Mouse (Mus musculus) Patski (cell line): ENCODE data around the gene Hoxa3. TPM values are rescaled to one million over a fixed set of nuclear protein-coding genes. Genes with fewer than 3 reads are reported as not detected.

Experiments
- ATAC-seq: fragments of 100-300 bp; one replicate; pipeline ENCODE4 v1.8.0; 2021
- CTCF ChIA-PET: fragments of 350-600 bp; sonication (Branson Sonifier 250); formaldehyde crosslinking; loops from one replicate; lab custom pipeline; 2022; ENCODE audit warnings: inconsistent platforms; lab: Charles Lee
- POLR2A ChIA-PET: fragments of 350-600 bp; sonication (Branson Sonifier 250); formaldehyde crosslinking; loops from one replicate; lab custom pipeline; 2022; ENCODE audit warnings: antibody characterized with exemption, inconsistent platforms; lab: Charles Lee
- DNase-seq: peaks from one replicate; pipeline ENCODE4 v3.0.0-alpha.2; 2011; ENCODE audit warnings: low read depth, low spot score
- H3K27me3 ChIP-seq: fragments of 371-371 bp; one replicate; pipeline ENCODE4 v1.5.1; 2021
- CTCF ChIP-seq: fragments of 100-300 bp; IDR thresholded peaks from one replicate; pipeline ENCODE4 v1.5.1; 2021
- in situ Hi-C: fragments of 300-500 bp; cut with MboI; formaldehyde crosslinking; loops from 3 replicates; pipeline ENCODE4 v1.11.1; 2018; ENCODE audit warnings: low pct_unique_long_range_greater_than_20kb, mixed read lengths
- polyA plus RNA-seq: library from polyadenylated mRNA; unstranded; gene quantifications from one replicate; pipeline ENCODE4 v1.2.3, GENCODE M21; 2021

The Hoxa3 gene
- polyA plus RNA-seq, 1 experiment from 2014 or later, result 12.3 TPM

- no peak for TF ChIP-seq CTCF
- CTCF ChIA-PET, result no interaction called here
- in situ Hi-C loops, result no loop called here
- ATAC-seq (no peak), DNase-seq (no peak)
- no peaks in the 10 kb centered on the region for H3K27me3 ChIP-seq
- POLR2A ChIA-PET, result no interaction called here
Measured at GRCm38 (mm10) chr6:52166431-52167077, 46.6 kb downstream of the Hoxa3 start.

GRCm38 (mm10) chr6:52165441-52166370 lies 47.4 kb downstream of the Hoxa3 start:
- ChIA-PET POLR2A (no interaction called here), CTCF (no interaction called here)
- TF ChIP-seq CTCF, result no peak
- in situ Hi-C loops, result no loop called here
- no peaks in the 10 kb centered on the region for H3K27me3 ChIP-seq
- DNase-seq (no peak), ATAC-seq (no peak)

DNA sequence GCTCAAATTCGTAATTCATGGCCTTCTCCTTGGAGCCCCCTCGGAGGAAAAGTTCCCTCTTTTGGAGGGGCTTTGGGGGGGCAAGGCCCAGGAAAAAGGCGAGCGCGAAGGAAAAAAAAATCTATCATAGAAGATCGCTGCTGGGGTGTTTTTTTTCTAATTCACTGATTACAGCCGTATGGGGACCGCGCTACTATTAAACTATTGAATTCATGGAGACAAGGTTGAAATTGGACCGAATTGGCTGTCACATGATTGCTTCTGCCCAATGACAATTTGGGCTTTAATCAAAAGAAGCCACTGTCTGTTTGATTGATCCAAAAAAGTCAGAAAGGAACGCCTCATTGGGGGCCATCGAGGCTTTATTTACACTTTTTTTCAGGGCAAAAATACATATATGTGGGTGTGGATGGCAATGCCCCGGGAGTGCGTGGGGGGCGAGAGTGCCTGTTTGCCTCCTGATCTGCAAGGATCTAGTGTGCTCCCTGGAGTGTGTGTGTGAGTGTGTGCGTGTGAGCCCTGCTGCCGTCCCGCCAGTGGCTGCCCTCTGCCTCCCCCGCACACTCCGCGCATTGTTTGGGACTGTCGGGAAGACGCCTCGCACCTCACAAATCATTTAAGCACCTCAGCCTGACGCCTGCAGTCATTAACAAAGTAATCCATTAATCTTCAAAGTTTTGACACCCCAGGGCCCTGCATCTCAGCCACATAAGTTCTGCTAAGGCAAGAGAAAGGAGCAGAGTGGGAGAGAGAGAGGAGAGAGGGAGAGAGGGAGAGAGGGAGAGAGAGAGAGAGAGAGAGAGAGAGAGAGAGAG lies 48.3 kb downstream of the Hoxa3 start, which contains the start of gene Hoxa2:
Gene Hoxa2, minus strand, starts transcription at position 206 of the 815 bp plus-strand sequence.
- no peak for ATAC-seq
- POLR2A ChIA-PET, result no interaction called here
- in situ Hi-C loops, result no loop called here

GRCm38 (mm10) chr6:52164051-52164625 lies 49.0 kb downstream of the Hoxa3 start:
- no peak for DNase-seq
- ChIA-PET POLR2A (no interaction called here), CTCF (no interaction called here)
- TF ChIP-seq CTCF, result no peak
- in situ Hi-C loops, result no loop called here
- H3K27me3 ChIP-seq, result no peaks in the 10 kb centered on the region
- no peak for ATAC-seq

More for the DNA sequence above, 48.3 kb downstream of the Hoxa3 start, which contains the start of gene Hoxa2:
- TF ChIP-seq CTCF, result no peak
- CTCF ChIA-PET, result no interaction called here
- no peaks in the 10 kb centered on the region for H3K27me3 ChIP-seq
- DNase-seq, result no peak

GRCm38 (mm10) chr6:52163366-52164031 lies 49.6 kb downstream of the Hoxa3 start:
- no peaks in the 10 kb centered on the region for H3K27me3 ChIP-seq
- no peak for TF ChIP-seq CTCF
- CTCF ChIA-PET, result interaction anchor here (1.1 to 1.2 kb wide), 2 partner anchors 9 to 41 kb away, joined by 4 read pairs; partner anchors contain the start of gene Hoxa5
- in situ Hi-C loops, result no loop called here
- DNase-seq, result no peak
- POLR2A ChIA-PET, result interaction anchor here (1.3 kb wide), 2 partner anchors 19 to 21 kb away, joined by 3 read pairs; no protein-coding TSS in a partner anchor
- ATAC-seq, result no peak

DNA sequence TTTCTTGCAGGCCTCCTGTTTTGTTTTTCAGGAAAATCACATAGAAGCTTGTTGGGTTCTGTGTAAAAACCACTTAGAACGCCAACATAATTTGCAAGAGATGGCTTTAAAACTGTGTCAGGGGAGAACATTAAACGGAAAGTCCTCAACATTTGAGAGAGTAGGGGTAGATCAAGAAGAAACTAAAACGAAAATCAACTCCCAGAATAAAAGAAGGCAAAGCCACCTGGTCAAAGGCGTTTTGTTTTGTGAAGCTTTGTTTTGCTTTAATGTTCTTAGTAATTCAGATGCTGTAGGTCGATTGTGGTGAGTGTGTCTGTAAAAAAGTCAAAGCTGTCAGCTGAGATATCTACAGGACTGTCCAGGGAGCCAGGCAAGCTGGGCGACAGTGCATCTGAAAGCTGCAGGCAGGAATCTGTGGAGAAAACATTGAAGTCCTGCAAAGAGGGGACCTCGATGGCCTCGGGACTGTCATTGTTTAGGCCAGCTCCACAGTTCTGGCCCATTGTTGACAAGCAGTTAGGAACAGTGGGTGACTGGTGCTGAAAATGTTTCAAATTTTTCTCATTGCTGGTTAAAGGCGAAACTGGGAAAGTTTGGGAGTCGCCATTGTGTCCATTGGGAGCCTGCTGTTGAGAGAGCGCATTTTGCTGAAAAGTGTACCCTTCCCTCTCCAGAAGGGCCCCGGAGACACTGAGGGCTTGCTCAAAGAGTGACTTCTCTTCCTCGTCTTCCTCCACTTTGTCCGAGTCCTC lies 50.3 kb downstream of the Hoxa3 start:
- ChIA-PET CTCF (interaction anchor here (1.0 to 1.6 kb wide), 4 partner anchors 8 to 41 kb away, joined by 3 to 4 read pairs (median 4); partner anchors contain the start of gene Hoxa5), POLR2A (interaction anchor here (0.5 to 2.3 kb wide), 6 partner anchors 9 to 662 kb away, joined by 3 to 16 read pairs (median 4); no protein-coding TSS in a partner anchor)
- in situ Hi-C loops, result no loop called here
- DNase-seq (no peak), ATAC-seq (no peak)
- TF ChIP-seq CTCF, result no peak
- no peaks in the 10 kb centered on the region for H3K27me3 ChIP-seq

- ATAC-seq, result no peak
- DNase-seq, result no peak
- no peaks in the 10 kb centered on the region for H3K27me3 ChIP-seq
- in situ Hi-C loops, result no loop called here
- ChIA-PET CTCF (interaction anchor here (1.0 to 1.7 kb wide), 4 partner anchors 9 to 21 kb away, joined by 3 to 6 read pairs (median 4); no protein-coding TSS in a partner anchor), POLR2A (interaction anchor here (0.6 to 2.3 kb wide), 9 partner anchors 10 to 663 kb away, joined by 3 to 16 read pairs (median 3); no protein-coding TSS in a partner anchor)
- TF ChIP-seq CTCF, result no peak
Measured at GRCm38 (mm10) chr6:52162093-52162380, 51.1 kb downstream of the Hoxa3 start.

DNA sequence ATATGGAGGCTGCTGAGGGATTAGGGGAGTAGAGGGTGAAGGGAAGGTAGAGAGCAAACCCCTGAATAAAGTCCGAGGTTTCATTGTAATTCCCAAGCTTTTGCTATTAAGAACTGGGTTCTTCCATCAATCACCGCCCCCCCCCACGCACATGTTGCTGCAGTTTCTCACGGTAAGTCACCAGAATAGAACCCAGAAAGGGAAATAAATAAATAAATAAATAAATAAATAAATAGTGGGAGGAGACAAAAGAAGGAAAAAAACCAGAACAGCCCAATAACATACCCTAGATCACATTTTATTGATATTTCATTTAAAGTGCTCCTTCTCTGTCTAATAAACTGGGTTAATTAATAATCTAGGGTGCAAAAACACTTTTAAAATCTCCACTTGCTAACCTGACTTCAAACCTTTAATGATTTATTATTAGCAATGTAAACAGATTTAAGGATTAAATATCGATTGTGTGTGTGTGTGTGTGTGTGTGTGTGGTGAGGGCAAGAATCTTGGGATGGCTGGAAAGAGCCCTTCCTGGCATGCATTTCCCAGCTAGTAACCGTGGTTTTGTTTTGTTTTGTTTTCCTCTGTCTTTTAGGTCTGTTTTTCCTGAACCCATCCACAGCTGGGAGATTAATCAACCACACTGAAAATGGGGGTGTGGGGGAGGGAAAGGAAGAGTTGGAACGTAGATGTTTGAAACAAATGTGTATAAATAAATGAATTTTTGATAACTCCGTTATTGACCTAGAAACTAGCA lies 51.6 kb downstream of the Hoxa3 start:
- no peak for DNase-seq
- POLR2A ChIA-PET, result interaction anchor here (0.6 to 2.3 kb wide), 9 partner anchors 10 to 156 kb away, joined by 3 to 16 read pairs (median 3); partner anchors contain the start of gene Skap2
- in situ Hi-C loops, result no loop called here
- no peaks in the 10 kb centered on the region for H3K27me3 ChIP-seq
- no peak for ATAC-seq
- no peak for TF ChIP-seq CTCF
- CTCF ChIA-PET, result interaction anchor here (0.8 to 1.7 kb wide), 6 partner anchors 11 to 80 kb away, joined by 3 to 6 read pairs (median 4); partner anchors contain the start of gene Hoxa10
